Mouse (Mus musculus): ENCODE measurements around the gene Zfp956. TPM values are rescaled to one million over a fixed set of nuclear protein-coding genes. Genes with fewer than 3 reads are reported as not detected.

Gene Zfp956
- polyA plus RNA-seq (2017; shearing (Covaris generic)): 34.4 TPM

DNA sequence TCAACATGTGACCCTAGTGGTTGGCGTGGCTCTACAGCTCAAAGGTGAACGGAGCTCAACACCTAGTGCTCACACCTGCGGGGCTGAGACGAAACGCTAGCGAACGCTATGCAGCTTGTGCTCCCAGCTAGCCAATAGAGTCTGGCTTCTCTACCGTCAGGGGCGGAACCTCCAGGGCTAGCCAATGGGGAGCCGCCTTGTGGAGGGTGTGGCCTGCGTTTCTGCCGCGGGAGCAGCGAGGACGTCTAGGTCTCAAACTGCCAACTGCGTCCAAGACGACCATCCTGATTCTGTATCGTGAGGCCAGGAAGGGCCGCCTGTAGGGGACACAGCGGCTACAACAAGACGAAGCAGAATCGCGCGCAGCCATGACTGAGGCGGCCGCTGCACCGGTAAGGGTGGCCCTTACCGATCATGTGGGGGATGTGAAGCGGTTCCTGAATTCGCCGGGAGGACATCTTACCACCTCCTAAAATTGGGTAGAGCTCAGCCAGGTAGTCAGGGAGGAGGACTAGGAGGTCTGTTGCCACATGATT lies at the start of gene Zfp956:
Gene Zfp956, plus strand, starts transcription at position 200 of the 536 bp plus-strand sequence.

DNA sequence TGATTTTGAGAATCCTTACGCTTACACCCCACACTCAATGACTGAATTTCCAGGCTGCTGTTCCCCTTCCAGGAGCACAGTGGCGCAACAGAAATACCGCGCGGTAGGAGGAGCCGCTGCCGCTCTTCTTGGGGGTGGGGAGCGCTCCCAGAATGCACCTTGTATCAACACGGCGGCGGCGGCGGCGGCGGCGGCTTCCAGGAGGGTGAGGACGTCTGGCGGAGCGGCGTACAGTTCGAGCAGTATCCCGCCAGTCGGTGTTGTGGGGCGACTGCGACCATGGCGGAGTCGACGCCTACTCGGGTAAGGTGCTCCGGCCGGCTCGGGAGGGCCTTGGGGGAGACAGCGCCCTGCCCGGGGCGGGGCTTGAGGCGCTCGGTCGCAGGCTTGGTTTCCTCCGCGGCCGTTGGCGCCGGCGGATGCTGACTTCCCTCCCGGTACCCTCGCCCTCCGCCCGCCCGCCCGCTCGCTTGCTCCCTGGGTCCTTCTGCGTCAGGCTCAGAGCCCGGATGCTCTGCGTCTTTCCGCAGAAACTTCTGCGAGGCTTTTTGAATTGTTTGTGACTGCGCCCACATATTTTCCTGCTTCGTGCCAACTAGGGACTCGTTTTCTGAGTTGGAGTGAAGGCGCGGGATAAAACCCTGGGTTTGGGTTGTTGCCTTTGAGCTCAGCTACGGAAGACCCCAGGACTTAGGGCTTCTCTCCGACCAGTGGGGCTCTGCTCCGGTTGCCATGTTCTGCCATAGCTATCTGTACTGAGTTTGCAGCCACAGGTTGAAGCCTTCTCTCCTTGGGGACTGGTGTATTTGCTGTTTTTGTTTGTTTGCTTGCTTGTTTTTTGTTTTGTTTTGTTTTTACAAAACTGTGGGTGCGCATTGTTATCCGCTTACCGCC lies 32.5 kb upstream of the Zfp956 start, which contains the start of gene Zfp212:
Gene Zfp212, plus strand, starts transcription at position 30 of the 894 bp plus-strand sequence.

Other genes starting within 250 kb of the Zfp956 start
- gene Pdia4, start 140.0 kb upstream of the Zfp956 start, polyA plus RNA-seq (2017; shearing (Covaris generic)): 65.1 TPM
- not detected for gene Zfp786, start 122.5 kb upstream of the Zfp956 start, polyA plus RNA-seq (2017; shearing (Covaris generic))
- gene Zfp398, start 117.7 kb upstream of the Zfp956 start, polyA plus RNA-seq (2017; shearing (Covaris generic)): 21.3 TPM
- 6.8 TPM for gene Zfp282, start 76.2 kb upstream of the Zfp956 start, polyA plus RNA-seq (2017; shearing (Covaris generic))
- gene Zfp212, start 32.9 kb upstream of the Zfp956 start, polyA plus RNA-seq (2017; shearing (Covaris generic)): 42.2 TPM
- gene Zfp777, start 95.5 kb downstream of the Zfp956 start, polyA plus RNA-seq (2017; shearing (Covaris generic)): 49.9 TPM
- gene Zfp746, start 133.2 kb downstream of the Zfp956 start, polyA plus RNA-seq (2017; shearing (Covaris generic)): 60.4 TPM

Data from naive thymus-derived CD4-positive, alpha-beta T cell, adult 5 months (primary cell).